Mouse (Mus musculus) MEL (cell line): ENCODE measurements around the gene Wasf2.

Source experiments
- BHLHE40 ChIP-seq: IDR thresholded peaks from 2 replicates; pipeline ENCODE4 v1.6.1; 2012; ENCODE audit warnings: low read depth, mild to moderate bottlenecking, inconsistent platforms, low read length, improper control_type of control experiment, borderline replicate concordance
- CTCF ChIP-seq, 3 experiments: IDR thresholded peaks in 2 of 3; conservative IDR thresholded peaks in 1 of 3; 2 replicates each; pipeline ENCODE4 v1.5.1; 2011 to 2012; ENCODE audit warnings: low read length in 3 of 3, low read depth in 2 of 3, mild to moderate bottlenecking in 2 of 3, improper control_type of control experiment in 1 of 3, inconsistent platforms in 1 of 3, mixed read lengths in 1 of 3, moderate library complexity in 1 of 3; ENCODE audit not compliant: control insufficient read depth in 1 of 3, insufficient read depth in 1 of 3, poor library complexity in 1 of 3, severe bottlenecking in 1 of 3
- E2F4 ChIP-seq: IDR thresholded peaks from 2 replicates; pipeline ENCODE4 v1.6.1; 2011; ENCODE audit warnings: low read depth, low read length, improper control_type of control experiment, borderline replicate concordance
- EP300 ChIP-seq, 2 experiments: IDR thresholded peaks; 2 replicates each; pipeline ENCODE4 v1.6.1; 2011; ENCODE audit warnings: improper control_type of control experiment in 2 of 2, low read length in 2 of 2, low read depth in 1 of 2, mild to moderate bottlenecking in 1 of 2
- GABPA ChIP-seq: IDR thresholded peaks from 2 replicates; pipeline ENCODE4 v1.6.1; 2012; ENCODE audit warnings: low read depth, mild to moderate bottlenecking, inconsistent platforms, low read length, improper control_type of control experiment, moderate library complexity
- MEF2A ChIP-seq: IDR thresholded peaks from 2 replicates; pipeline ENCODE4 v1.6.1; 2014; ENCODE audit warnings: low read depth, mild to moderate bottlenecking, inconsistent platforms, low read length, improper control_type of control experiment; ENCODE audit not compliant: poor library complexity, insufficient replicate concordance, severe bottlenecking; ENCODE audit errors: extremely low read depth
- MYB ChIP-seq: IDR thresholded peaks from 2 replicates; pipeline ENCODE4 v1.6.1; 2011; ENCODE audit warnings: mild to moderate bottlenecking, low read depth, low read length, improper control_type of control experiment
- MYC ChIP-seq: IDR thresholded peaks from 2 replicates; pipeline ENCODE4 v1.6.1; 2011; ENCODE audit warnings: low read depth, mild to moderate bottlenecking, low read length, improper control_type of control experiment, moderate library complexity
- POLR2A ChIP-seq, 2 experiments: IDR thresholded peaks; 2 replicates each; pipeline ENCODE4 v1.6.1; 2011 to 2012; ENCODE audit warnings: low read length in 2 of 2, mild to moderate bottlenecking in 2 of 2, control low read depth in 1 of 2, improper control_type of control experiment in 1 of 2, low read depth in 1 of 2, moderate library complexity in 1 of 2; ENCODE audit not compliant: control insufficient read depth in 1 of 2, insufficient read depth in 1 of 2, poor library complexity in 1 of 2
- POLR2AphosphoS5 ChIP-seq: IDR thresholded peaks from 2 replicates; pipeline ENCODE4 v1.6.1; 2012; ENCODE audit warnings: low read depth, borderline replicate concordance, mild to moderate bottlenecking, inconsistent platforms, low read length, moderate library complexity, mixed read lengths
- TAL1 ChIP-seq: IDR thresholded peaks from 2 replicates; pipeline ENCODE4 v1.6.1; 2012; ENCODE audit warnings: mild to moderate bottlenecking, inconsistent platforms, low read length, moderate library complexity, mixed read lengths
- ZKSCAN1 ChIP-seq: IDR thresholded peaks from 2 replicates; pipeline ENCODE4 v1.6.1; 2012; ENCODE audit warnings: low read depth, mild to moderate bottlenecking, inconsistent platforms, low read length, improper control_type of control experiment, moderate library complexity

- TF ChIP-seq ZKSCAN1 (no peak), E2F4 (no peak), MYB (no peak), CTCF (IDR thresholded peaks at IDR 0.05 in 2 of 3, conservative IDR thresholded peaks at IDR 0.05 in 1 of 3; ENCODE audit: control insufficient read depth in 1 of 3, insufficient read depth in 1 of 3, low read depth in 2 of 3, low read length in 3 of 3, poor library complexity in 1 of 3, severe bottlenecking in 1 of 3) (no peak), BHLHE40 (no peak), POLR2A (IDR thresholded peaks at IDR 0.05; ENCODE audit: control insufficient read depth in 1 of 2, insufficient read depth in 1 of 2, low read depth in 1 of 2, low read length in 2 of 2, poor library complexity in 1 of 2) (no peak), TAL1 (no peak), MEF2A (no peak), MYC (no peak), POLR2AphosphoS5 (no peak), EP300 (IDR thresholded peaks at IDR 0.05; ENCODE audit: low read depth in 1 of 2, low read length in 2 of 2) (no peak), GABPA (no peak)
These were observed 52.2 kb downstream of the Wasf2 start for GRCm38 (mm10) chr4:133182439-133183033.
